Mouse (Mus musculus): Measurements from ENCODE around the gene Spaca3. TPM values are rescaled to one million over a fixed set of nuclear protein-coding genes. Genes with fewer than 3 reads are reported as not detected.

Gene Spaca3
- polyA plus RNA-seq, 1 experiment from 2014 or later = not detected

- WGBS = 70% methylated on average over 17 of the region's 17 CpGs
- Histone ChIP-seq H3K36me3 (no peaks in the 10 kb centered on the region), H3K9ac (replicated peaks) (no peak overlapping the region), H3K9me3 (no peaks in the 10 kb centered on the region), H3K27me3 (no peaks in the 10 kb centered on the region), H3K4me2 (replicated peaks) (no peak overlapping the region), H3K27ac (replicated peaks) (no peak overlapping the region), H3K4me1 (peaks cover 13% of the 10 kb centered on the region), H3K4me3 (no peak overlapping the region)
- ATAC-seq (replicated peaks) = no peak
These were observed 14.6 kb downstream of the Spaca3 start for GRCm38 (mm10) chr11:80872509-80873474.

- Histone ChIP-seq H3K4me3 (no peak overlapping the region), H3K4me1 (peaks cover 13% of the 10 kb centered on the region), H3K27ac (replicated peaks) (peak overlapping the region; percentile 68), H3K36me3 (no peaks in the 10 kb centered on the region), H3K4me2 (replicated peaks) (no peak overlapping the region), H3K9me3 (no peaks in the 10 kb centered on the region), H3K9ac (replicated peaks) (no peak overlapping the region), H3K27me3 (no peaks in the 10 kb centered on the region)
- ATAC-seq (replicated peaks) = 0 out of 2 replicates have a peak, but pooled peaks have one; percentile 29
- WGBS = 43% methylated on average over 11 of the region's 11 CpGs
These were observed 19.0 kb downstream of the Spaca3 start for GRCm38 (mm10) chr11:80877131-80877651.

- no peak for ATAC-seq (replicated peaks)
- Histone ChIP-seq H3K9ac (replicated peaks) (no peak overlapping the region), H3K4me2 (replicated peaks) (no peak overlapping the region), H3K4me1 (peaks cover 13% of the 10 kb centered on the region), H3K36me3 (no peaks in the 10 kb centered on the region), H3K27me3 (no peaks in the 10 kb centered on the region), H3K9me3 (no peaks in the 10 kb centered on the region), H3K27ac (replicated peaks) (no peak overlapping the region), H3K4me3 (no peak overlapping the region)
- 85% methylated on average over 2 of the region's 2 CpGs for WGBS
These were observed 19.9 kb downstream of the Spaca3 start for GRCm38 (mm10) chr11:80878026-80878425.

GRCm38 (mm10) chr11:80882229-80882810 is 24.2 kb downstream of the Spaca3 start:
- Histone ChIP-seq H3K36me3 (no peaks in the 10 kb centered on the region), H3K4me1 (peaks cover 7% of the 10 kb centered on the region)

GRCm38 (mm10) chr11:80884521-80885231 is 26.5 kb downstream of the Spaca3 start:
- Histone ChIP-seq H3K4me2 (replicated peaks) (no peak overlapping the region), H3K9ac (replicated peaks) (no peak overlapping the region), H3K27ac (replicated peaks) (no peak overlapping the region), H3K9me3 (no peaks in the 10 kb centered on the region), H3K4me3 (no peak overlapping the region), H3K27me3 (no peaks in the 10 kb centered on the region), H3K36me3 (no peaks in the 10 kb centered on the region), H3K4me1 (0 out of 2 replicates have a peak, but pooled peaks cover 3% of the 10 kb centered on the region)
- WGBS = 73% methylated on average over 6 of the region's 6 CpGs
- ATAC-seq (replicated peaks) = no peak

More at GRCm38 (mm10) chr11:80882229-80882810, 24.2 kb downstream of the Spaca3 start:
- no peak for ATAC-seq (replicated peaks)
- no peaks in the 10 kb centered on the region for H3K27me3 ChIP-seq
- H3K27ac ChIP-seq (replicated peaks) = no peak overlapping the region
- H3K9me3 ChIP-seq = no peaks in the 10 kb centered on the region
- H3K4me2 ChIP-seq (replicated peaks) = no peak overlapping the region
- no peak overlapping the region for H3K9ac ChIP-seq (replicated peaks)
- 82% methylated on average over 7 of the region's 7 CpGs for WGBS
- H3K4me3 ChIP-seq = no peak overlapping the region

- ATAC-seq (replicated peaks) = no peak
- Histone ChIP-seq H3K36me3 (no peaks in the 10 kb centered on the region), H3K4me1 (0 out of 2 replicates have a peak, but pooled peaks cover 3% of the 10 kb centered on the region), H3K9ac (replicated peaks) (no peak overlapping the region), H3K4me2 (replicated peaks) (no peak overlapping the region), H3K9me3 (no peaks in the 10 kb centered on the region), H3K4me3 (no peak overlapping the region), H3K27me3 (no peaks in the 10 kb centered on the region), H3K27ac (replicated peaks) (no peak overlapping the region)
- 83% methylated on average over 7 of the region's 7 CpGs for WGBS
These were observed 28.2 kb downstream of the Spaca3 start for GRCm38 (mm10) chr11:80886365-80886764.

- Histone ChIP-seq H3K27ac (replicated peaks) (no peak overlapping the region), H3K27me3 (no peaks in the 10 kb centered on the region), H3K36me3 (no peaks in the 10 kb centered on the region), H3K4me1 (0 out of 2 replicates have a peak, but pooled peaks cover 3% of the 10 kb centered on the region), H3K9ac (replicated peaks) (no peak overlapping the region), H3K9me3 (no peaks in the 10 kb centered on the region), H3K4me3 (no peak overlapping the region), H3K4me2 (replicated peaks) (no peak overlapping the region)
- 36% methylated on average over 3 of the region's 3 CpGs for WGBS
- no peak for ATAC-seq (replicated peaks)
These were observed 28.9 kb downstream of the Spaca3 start for GRCm38 (mm10) chr11:80887021-80887420.

GRCm38 (mm10) chr11:80889336-80890063 is 31.3 kb downstream of the Spaca3 start:
- H3K9ac ChIP-seq (replicated peaks) = no peak overlapping the region
- 6% methylated on average over 7 of the region's 7 CpGs for WGBS
- 0 out of 2 replicates have a peak, but pooled peaks cover 3% of the 10 kb centered on the region for H3K4me1 ChIP-seq
- no peaks in the 10 kb centered on the region for H3K36me3 ChIP-seq
- H3K4me3 ChIP-seq = no peak overlapping the region
- H3K27ac ChIP-seq (replicated peaks) = no peak overlapping the region
- H3K9me3 ChIP-seq = no peaks in the 10 kb centered on the region
- no peaks in the 10 kb centered on the region for H3K27me3 ChIP-seq
- H3K4me2 ChIP-seq (replicated peaks) = no peak overlapping the region
- no peak for ATAC-seq (replicated peaks)

- H3K36me3 ChIP-seq = no peaks in the 10 kb centered on the region
- no peak overlapping the region for H3K9ac ChIP-seq (replicated peaks)
- H3K4me2 ChIP-seq (replicated peaks) = no peak overlapping the region
- ATAC-seq (replicated peaks) = no peak
- WGBS = 79% methylated on average over 3 of the region's 3 CpGs
- H3K27me3 ChIP-seq = no peaks in the 10 kb centered on the region
- no peak overlapping the region for H3K27ac ChIP-seq (replicated peaks)
- no peak overlapping the region for H3K4me3 ChIP-seq
- H3K4me1 ChIP-seq = no peaks in the 10 kb centered on the region
- no peaks in the 10 kb centered on the region for H3K9me3 ChIP-seq
These were observed 37.7 kb downstream of the Spaca3 start for GRCm38 (mm10) chr11:80895853-80896252.

GRCm38 (mm10) chr11:80900555-80900954 is 42.4 kb downstream of the Spaca3 start:
- Histone ChIP-seq H3K4me2 (replicated peaks) (no peak overlapping the region), H3K27me3 (no peaks in the 10 kb centered on the region), H3K36me3 (no peaks in the 10 kb centered on the region), H3K4me1 (0 out of 2 replicates have a peak, but pooled peaks cover 4% of the 10 kb centered on the region), H3K9me3 (no peaks in the 10 kb centered on the region), H3K27ac (replicated peaks) (no peak overlapping the region), H3K9ac (replicated peaks) (no peak overlapping the region), H3K4me3 (no peak overlapping the region)
- ATAC-seq (replicated peaks) = no peak
- WGBS = 95% methylated on average over 4 of the region's 4 CpGs

GRCm38 (mm10) chr11:80902664-80903063 is 44.5 kb downstream of the Spaca3 start:
- Histone ChIP-seq H3K27me3 (no peaks in the 10 kb centered on the region), H3K36me3 (no peaks in the 10 kb centered on the region), H3K4me3 (no peak overlapping the region), H3K9me3 (no peaks in the 10 kb centered on the region), H3K4me1 (0 out of 2 replicates have a peak, but pooled peaks cover 4% of the 10 kb centered on the region), H3K27ac (replicated peaks) (no peak overlapping the region), H3K4me2 (replicated peaks) (no peak overlapping the region), H3K9ac (replicated peaks) (no peak overlapping the region)
- 36% methylated on average over 7 of the region's 7 CpGs for WGBS
- no peak for ATAC-seq (replicated peaks)

Data from forebrain, embryonic 15.5 days (tissue).